Mouse (Mus musculus) spleen, adult 2 months (tissue): Measurements from ENCODE around the gene Klhl29.

Source experiments
- CTCF ChIP-seq: fragments of 200-500 bp; IDR thresholded peaks from 2 replicates; pipeline ENCODE4 v1.5.1; 2011; ENCODE audit warnings: mild to moderate bottlenecking, inconsistent platforms; ENCODE audit not compliant: insufficient read depth, insufficient read length, insufficient replicate concordance; ENCODE audit errors: extremely low read depth
- POLR2A ChIP-seq: fragments of 200-500 bp; IDR thresholded peaks from 2 replicates; pipeline ENCODE4 v1.6.1; 2011; ENCODE audit warnings: low read depth, low read length, inconsistent platforms

- TF ChIP-seq POLR2A (no peak), CTCF (no peak)
Measured at GRCm38 (mm10) chr12:5081480-5081879, 294.0 kb downstream of the Klhl29 start.
